Mouse (Mus musculus): ENCODE data around the gene Thrb.
A peak's percentile ranks its signal among the peaks of the same experiment; 100 is the strongest.

Gene Thrb

DNA sequence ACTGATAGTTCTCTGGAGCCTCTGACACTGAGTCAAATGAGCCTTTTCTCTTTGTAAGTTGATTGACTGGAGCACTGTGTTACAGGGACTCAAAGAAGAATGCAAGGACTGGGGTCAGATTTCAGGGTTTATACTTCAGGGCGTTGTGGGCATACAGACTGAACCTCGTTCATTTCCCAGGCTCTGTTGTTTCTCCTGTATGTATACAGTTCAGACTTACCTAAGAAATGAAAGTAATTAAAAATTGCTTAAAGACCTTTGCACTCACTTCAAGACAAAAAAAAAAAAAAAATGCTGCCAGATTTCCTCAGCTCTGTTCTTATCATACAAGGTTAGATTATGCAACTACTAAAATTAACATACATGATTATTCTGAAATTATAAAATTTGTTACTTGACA, 126.2 kb downstream of the Thrb start:
- DNase-seq = no peak

GRCm38 (mm10) chr14:17803934-17804602, 144.0 kb downstream of the Thrb start:
- no peak for DNase-seq

DNA sequence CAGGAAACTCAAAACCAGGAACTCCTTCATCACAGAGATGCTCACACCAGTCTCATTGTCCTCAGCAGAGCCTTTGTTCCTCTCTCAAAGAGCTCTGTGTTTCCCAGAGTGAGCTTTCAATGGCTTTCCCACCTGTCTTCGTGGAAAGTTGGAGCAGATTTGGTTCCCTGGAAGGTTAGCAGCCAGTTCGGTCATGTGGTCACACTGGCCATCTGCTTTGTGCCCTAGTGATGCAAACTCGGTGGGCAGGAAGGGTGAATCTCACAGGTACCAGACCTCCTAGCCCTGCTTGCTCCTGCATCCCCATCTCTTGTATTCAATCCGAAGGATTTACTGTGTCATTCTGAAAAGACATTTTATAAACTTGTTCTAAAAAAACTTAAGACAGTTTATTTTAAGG, 151.0 kb downstream of the Thrb start:
- no peak for DNase-seq

DNA sequence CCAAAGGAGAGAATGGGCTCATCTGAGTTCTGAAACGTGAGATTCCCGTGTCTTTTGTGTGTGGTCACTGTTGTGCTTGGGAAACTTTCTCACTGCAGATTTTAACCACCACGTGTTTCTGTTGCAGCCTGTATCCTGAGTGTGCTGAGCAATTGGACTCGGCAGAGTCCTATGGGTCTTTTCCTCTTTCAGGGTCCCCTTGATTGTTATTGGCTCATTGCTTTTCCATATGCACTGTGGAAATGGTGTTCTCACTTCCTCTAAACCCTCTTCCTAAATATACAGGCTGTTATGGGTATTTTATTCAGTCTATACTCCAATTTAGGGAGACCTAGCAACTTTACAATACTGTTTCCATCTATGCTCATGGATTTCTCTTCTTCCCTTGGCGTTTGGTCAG, 152.4 kb downstream of the Thrb start:
- no peak for DNase-seq

- no peak for DNase-seq
Measured at GRCm38 (mm10) chr14:17815103-17815502, 155.0 kb downstream of the Thrb start.

GRCm38 (mm10) chr14:17818086-17818485, 158.0 kb downstream of the Thrb start:
- no peak for DNase-seq

DNA sequence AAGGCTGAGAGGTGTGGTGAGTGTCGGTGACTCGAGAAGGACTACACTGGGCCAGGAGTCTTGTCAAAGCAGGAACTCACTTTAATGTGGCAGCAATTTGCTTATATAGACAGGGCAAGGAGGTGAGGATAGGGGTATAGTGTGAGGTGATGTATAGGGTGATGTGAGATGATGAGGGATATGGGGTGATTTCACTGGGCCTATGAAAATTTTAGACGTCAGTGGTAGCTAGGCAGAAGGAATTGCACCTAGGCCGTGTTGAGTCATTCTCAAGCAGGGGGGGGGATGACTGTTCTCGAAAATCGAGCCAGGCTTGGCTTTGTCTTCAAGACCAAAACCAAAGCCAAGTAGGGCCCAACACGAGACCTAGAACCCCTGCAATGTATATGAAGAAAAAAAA, 162.7 kb downstream of the Thrb start:
- no peak for DNase-seq

DNA sequence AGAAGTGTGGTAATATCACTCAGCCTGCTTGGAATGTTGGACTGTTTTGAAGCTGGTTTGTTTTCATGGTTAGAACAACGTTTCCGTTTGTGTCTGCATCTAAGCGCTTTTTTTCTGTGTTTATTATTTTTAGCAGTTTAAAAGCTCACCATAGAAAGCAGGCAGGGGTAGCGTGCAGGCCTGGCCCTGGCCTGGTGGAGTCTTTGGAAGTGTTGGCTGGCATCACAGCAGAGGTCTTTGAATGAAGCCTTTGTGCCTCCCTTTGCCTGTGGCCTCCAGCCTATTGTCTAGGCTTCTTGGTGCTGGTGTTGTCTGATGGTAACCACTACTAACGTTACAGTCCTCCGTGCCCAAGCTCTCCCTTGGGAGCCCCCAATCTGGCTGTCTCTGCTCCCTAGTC, 167.3 kb downstream of the Thrb start:
- DNase-seq = peak; percentile 8

DNA sequence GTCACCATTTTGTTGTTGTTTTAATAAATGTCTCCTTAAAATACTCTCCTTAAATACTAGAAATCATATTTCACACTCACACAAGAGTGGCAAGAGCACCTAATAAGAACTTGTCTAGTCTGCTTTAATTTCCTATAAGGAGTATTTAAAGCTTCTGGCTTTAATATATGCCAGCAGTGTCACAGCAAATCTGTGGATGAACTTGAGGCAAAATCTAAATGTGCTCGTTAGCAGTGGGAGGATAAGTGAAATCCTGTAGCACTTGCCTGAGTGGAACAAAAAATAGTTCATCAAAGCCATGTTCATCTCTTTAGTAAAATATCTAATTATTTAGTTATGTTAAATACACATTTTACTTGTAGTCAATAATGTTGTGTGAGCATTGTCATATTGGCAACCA, 175.7 kb downstream of the Thrb start:
- DNase-seq = no peak

DNA sequence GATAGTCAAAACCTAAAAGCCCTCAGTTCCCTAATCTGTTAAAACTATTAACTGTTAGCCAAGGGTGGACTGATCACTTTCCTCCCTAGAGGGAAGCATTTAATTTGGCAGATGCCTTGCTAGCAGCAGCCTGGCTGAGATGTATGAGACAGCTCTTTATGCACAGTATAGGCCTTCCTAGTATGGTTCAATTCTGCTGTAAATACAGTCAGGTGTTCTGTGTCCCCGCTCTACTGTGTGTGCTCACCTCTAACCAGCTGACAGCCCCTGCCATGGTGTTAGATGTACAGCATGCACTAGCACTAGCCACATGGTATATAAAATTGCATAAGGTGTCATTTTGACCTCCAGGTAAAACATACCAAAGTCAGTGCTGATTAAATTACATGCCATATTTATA, 176.7 kb downstream of the Thrb start:
- DNase-seq = no peak

- no peak for DNase-seq
Measured at GRCm38 (mm10) chr14:17845003-17845697, 185.1 kb downstream of the Thrb start.

DNA sequence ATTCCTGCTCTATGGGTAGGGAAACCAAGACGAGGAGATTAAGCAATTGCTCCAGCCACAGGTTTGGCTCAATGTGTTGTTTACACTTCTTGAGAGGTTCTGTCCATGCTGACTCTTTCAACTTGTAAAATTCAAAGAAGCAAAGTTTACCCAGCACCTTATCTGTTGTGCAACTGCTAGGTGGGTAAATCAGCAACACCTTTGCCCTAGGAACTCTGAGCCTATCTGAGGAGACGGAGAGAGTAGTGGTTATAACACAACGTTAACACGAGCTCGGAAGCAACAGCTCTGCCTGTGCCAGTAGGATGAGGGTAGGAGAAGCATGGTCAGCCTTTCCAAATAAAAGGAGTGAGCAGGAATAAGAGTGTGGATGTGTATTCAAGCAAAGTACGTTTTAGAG, 185.8 kb downstream of the Thrb start:
- DNase-seq = peak; percentile 53

- DNase-seq = peak; percentile 32
Measured at GRCm38 (mm10) chr14:17846700-17847099, 186.6 kb downstream of the Thrb start.

DNA sequence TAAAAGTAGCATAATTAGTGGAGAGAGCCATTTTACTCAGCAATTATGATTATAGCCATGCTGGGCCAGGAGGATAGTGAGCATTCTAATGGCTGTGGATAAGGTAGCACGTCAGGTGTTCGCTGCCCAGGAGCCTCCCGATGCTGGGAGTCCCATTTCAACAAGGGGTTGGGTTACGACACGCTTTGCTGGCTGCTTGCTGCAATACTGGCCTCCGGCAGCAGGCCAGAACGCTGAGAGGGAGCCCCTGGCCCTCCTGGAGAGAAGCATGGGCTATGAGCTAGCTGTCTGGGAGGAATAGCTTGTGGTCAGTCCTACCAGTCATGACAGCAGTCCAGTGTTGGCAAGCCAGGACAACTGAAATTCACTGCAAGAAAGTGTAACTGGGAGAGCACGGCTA, 187.2 kb downstream of the Thrb start:
- peak; percentile 25 for DNase-seq

GRCm38 (mm10) chr14:17850355-17850754, 190.3 kb downstream of the Thrb start:
- DNase-seq = peak; percentile 7

DNA sequence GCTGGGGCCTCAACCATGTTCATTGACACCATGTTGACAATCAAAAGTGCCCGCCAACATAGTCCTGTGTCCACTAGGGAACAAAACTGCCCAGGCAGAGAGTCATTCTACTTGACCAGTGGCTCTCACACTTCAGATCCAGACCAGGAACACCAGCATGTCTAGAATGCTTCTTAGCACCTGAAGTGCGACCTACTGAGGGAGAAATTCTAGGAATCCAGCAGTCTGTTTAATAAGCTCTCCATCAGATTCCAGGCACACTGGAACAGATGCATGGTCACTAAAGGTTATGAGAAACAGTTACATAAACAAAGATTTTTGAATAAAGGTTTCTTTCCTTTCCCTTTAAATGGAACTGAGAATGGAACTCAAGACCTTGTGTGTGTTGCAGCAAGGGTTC, 192.2 kb downstream of the Thrb start:
- DNase-seq = peak; percentile 37

DNA sequence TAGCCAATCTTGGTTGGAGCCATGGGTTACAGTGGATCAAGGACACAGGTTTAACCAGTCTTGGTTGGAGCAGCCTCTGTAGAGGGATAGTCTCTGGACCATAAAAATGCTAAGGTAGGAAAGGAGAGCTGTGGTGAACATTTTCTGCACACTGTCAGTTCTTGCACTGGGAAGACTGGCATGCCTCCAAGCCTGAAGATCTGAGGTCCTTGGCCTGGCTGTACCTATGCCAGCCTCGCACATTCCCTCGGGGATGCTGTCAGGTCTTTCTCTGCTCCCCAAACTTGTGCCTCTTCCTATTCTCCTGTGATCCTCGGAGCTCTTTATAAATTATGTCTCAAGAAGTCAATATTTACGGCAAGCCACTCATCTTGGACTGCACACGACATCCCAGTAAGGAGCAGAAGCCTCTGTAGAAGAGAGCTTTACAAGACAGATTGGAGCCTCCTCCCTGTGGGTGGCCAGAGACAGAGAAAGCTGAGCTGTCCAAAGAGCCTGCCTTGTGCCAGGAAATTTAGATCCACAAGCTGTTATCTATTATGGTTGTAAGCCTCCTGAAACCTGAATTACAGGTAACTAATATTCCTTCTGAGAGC, 199.8 kb downstream of the Thrb start:
- DNase-seq = peak; percentile 10

DNA sequence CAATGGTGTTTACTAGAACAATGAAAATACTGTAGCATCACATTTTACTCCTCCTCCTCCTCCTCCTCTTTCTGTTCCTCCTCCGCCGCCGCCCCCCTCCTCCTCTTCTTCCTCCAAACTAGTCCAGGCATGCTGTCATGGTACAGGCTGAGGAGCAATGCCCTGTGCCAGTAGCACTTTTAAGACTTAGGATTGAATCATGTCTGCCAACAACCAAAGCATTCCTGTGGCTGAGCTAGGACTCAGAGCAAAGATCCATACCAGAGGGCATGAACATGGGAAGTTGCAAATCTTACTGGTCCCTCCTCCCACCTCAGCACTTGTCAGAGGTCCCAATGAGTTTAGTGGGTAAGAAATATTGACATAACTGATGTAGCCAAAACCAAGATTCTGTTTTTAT, 202.6 kb downstream of the Thrb start:
- DNase-seq = no peak

DNA sequence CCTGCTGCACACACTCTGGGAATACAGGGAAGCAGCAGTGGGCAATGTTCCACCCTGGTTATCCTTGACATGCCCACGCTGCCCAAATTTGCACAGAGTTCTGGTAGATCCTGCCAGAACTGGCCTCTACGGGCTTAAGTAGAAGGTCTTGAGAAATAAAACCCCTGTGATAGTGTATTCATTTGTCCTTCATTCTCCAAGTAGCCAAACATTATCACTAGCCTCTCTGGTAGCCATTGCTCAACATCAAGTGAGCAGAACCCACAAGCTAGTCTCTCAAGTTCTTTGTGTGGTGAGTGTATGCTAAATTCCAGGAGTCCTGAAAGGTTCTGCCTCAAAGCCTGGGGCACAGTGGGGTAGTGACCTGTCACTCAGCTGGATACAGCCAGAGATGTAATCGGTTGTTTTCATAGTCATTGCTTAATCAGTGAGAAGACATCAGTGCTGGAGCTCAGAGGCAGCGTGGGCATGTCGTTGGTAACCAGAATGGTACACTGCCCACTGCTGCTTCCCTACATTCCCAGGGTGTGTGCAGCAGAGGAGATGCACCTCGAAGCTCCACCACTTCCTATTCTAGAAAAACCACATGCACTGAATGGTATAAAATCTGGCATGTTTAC, 203.8 kb downstream of the Thrb start:
- no peak for DNase-seq

GRCm38 (mm10) chr14:17868326-17868725, 208.3 kb downstream of the Thrb start:
- no peak for DNase-seq

DNA sequence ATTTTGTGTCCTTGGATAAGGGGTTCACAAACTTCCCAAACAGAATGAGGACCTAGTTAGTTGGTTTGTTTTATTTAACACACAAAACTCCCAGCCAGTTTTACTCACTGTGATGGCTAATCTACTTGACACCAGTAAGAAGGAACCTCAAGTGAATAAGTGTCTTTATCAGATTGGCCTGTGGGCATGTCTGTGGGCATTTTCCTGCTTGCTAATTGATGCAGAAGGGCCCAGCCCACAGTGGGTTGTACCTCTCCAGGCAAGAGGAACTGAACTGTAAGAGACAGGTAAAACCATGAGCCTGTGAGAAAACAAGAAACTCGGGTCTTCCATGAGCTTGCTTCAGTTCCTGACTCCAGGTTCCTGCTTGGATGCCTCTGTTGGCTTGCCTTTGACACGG, 215.9 kb downstream of the Thrb start:
- no peak for DNase-seq

- no peak for DNase-seq
Measured at GRCm38 (mm10) chr14:17879446-17879845, 219.4 kb downstream of the Thrb start.

DNA sequence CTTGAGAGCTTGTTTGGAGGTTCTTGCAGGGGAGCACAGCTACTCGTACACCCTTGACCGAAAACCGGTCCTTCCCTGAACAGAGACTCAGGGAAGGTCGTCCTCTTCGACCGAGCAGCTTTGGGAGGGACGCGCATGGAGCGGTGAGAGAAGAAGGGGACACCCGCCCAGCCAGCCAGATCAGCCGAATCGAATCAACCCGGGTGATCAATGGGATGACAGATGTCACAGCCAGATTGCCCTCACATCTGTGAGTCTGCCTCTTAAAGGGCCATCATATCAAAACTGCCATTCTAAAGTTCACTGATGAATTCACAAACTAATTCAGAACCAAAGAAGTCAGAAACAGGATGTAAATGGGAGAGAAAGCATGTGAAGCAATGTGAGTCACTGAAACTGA, 224.8 kb downstream of the Thrb start:
- no peak for DNase-seq

DNA sequence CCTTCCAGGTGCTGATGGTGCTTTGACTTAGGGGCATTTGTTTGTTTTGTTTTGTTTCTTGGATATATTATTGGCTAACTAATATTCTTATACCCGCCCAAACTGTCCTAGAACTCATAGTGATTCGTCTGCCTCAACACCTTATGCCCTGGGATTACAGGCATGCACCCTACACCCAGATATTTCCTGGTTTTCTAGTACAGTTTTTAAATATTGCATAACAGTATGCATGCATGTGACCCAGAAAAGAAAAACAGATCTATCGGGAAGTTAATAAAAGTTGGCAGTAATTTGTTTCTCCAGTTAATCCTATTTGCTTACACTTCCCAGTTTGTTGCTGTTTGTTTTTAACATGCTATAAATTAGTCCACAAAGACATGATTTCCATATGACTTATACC, 225.3 kb downstream of the Thrb start:
- no peak for DNase-seq
